Mouse (Mus musculus) stomach, postnatal 0 days (tissue): ENCODE measurements around the gene Ndufa8.

Experiments
- CTCF ChIP-seq: IDR thresholded peaks from 2 replicates; pipeline ENCODE4 v1.5.1; 2016; ENCODE audit warnings: antibody characterized with exemption, low read depth, mild to moderate bottlenecking, moderate library complexity
- EP300 ChIP-seq: optimal IDR thresholded peaks from 2 replicates; pipeline ENCODE3; 2016; ENCODE audit warnings: antibody characterized with exemption

DNA sequence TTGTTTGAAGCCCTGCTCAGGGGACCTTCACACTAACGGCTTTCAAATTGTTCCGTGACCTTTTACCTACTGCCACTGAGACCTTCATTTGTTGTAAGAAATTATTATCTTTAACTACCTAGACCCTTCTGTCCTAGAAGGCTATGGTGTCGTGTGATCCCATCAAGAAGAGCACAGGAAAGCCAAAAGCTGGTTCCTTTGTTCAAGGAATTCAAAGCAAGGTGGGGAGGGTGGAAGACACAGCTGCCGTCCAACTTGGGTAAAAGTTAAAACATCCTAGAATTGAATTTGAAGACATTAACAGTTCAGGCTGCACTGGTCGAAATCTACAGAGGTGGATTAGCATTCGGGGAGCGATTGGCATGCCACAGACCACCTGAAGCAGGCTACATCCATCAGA lies 15.2 kb downstream of the Ndufa8 start:
- TF ChIP-seq CTCF: no peak
- no peak for TF ChIP-seq EP300
